Mouse (Mus musculus) retina, postnatal 7 days (tissue): ENCODE measurements around the gene Fahd1.

Experiments used
- DNase-seq: peaks from one replicate; pipeline ENCODE4 v3.0.0-alpha.2; 2012; ENCODE audit warnings: low read depth, low spot score

Fahd1 gene

DNA sequence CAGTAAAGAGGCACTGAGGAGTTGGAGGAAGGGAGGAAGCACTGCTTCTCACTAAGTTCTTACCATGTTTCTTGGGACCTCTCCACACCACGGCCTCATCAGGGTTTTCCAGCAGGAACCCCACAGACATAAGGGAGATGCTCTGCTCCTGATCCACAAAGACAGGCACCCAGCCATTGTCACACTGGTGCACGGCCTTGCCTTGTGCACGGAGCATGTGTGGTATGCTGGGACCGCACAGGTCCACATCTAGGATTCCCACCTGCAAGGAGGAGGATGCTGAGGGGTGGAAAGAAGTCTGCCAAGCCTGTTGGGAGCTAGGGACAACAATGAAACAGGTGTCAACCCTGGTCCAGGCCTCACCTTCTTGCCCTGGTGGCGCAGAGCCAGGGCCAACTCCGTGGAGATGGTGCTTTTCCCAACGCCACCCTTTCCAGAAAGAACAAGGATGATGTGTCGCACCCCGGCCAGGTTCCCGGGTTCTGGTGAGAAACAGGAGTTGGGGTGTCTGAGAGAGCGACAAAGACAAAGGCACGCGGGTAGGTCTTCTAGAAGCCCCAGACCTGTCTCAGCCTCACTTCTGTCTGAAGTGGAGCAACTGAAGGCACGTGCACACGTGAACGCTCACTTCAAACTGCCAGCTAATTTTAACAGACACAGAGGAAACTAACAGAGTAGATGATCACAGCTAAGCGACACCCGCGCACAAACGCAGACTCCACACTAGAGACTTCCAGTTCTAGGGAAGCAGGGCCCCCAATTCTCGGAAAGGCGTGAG lies 35.4 kb upstream of the Fahd1 start:
- no peak for DNase-seq

DNA sequence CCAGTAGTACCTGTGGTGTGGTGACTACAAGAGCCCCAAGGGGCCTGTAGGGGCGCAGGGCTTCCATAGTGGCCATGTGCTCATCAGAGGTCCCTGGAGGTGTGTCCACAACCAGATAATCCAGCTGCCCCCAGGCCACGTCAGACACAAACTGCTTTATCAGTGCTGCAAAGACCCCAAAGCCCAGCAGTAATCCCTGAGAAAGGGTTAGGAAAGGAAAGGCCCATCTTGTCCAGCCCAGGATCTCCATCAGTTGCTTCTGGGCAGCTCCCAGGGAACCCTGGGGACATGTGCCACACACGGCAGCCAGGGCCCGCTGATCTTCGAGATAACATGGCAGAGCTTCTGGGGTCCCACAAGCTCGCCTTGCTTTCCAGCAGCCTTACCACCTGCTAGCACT lies 34.2 kb upstream of the Fahd1 start:
- no peak for DNase-seq

DNA sequence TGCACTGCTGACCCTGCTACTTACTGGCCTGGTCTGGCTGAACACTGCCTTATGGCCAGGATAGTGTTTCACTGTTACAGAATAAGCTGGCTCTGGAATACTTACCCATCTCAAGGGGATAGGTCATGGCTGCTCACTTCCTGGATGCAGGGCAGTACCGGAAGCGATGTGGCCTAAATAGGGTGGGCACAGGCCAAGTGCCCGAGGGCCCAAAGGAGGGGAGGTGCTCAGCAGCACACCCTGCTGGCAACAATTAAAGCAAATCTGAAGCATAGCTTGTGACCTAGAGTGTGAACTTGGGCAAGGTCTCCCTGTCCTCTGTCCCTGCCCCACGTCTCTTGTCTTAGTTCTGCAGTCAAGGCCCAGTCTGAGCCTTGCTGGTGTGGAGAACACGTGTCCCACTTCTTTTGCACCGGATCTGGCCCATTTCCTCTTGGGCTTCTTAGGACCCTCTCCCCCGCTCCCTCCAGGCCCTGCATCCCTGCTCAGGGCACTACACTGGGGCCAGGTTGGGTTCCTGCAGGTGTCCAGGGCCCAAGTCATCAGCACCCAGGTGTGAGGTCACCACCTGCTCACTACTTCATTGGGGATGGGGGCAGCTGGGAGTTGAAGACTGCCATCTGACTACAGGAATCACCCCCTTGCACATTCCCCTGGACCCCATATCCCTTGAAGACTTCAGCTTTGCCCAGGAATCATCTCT lies 31.7 kb upstream of the Fahd1 start:
- DNase-seq: no peak

DNA sequence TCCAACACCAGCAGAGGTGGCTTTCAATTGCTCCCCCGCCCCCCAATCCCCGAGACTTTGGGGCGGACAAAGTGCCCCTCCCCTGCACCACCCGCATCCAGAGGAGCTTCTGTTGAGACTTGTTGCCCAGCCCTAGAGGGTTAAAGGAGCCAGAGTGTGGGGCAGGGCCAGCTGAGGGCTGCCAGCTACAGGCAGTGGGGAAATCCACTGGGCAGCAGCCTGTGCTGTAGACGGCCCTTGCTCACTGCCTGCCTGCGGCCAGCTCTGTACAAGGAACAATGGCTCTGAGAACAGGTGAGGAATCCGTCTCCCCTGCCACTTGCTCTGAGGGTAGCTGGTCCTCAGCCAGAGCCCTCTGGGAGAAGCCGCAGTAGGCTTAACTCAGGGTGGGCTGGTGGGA lies 28.4 kb upstream of the Fahd1 start:
- DNase-seq: no peak

DNA sequence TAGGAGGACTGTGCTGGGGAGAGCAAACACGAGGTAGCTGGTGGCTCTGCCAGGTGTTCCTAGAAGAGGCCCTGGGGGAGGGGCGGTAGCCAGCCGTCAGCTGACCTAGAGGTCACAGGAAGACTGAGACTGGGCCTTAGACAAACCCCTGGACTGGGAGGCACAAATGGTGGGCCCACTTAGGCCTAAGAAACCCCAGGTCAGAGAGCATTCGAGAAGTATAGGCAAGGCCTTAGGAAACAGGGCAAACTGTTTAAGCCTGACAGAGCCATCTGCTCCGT lies 27.9 kb upstream of the Fahd1 start:
- no peak for DNase-seq

DNA sequence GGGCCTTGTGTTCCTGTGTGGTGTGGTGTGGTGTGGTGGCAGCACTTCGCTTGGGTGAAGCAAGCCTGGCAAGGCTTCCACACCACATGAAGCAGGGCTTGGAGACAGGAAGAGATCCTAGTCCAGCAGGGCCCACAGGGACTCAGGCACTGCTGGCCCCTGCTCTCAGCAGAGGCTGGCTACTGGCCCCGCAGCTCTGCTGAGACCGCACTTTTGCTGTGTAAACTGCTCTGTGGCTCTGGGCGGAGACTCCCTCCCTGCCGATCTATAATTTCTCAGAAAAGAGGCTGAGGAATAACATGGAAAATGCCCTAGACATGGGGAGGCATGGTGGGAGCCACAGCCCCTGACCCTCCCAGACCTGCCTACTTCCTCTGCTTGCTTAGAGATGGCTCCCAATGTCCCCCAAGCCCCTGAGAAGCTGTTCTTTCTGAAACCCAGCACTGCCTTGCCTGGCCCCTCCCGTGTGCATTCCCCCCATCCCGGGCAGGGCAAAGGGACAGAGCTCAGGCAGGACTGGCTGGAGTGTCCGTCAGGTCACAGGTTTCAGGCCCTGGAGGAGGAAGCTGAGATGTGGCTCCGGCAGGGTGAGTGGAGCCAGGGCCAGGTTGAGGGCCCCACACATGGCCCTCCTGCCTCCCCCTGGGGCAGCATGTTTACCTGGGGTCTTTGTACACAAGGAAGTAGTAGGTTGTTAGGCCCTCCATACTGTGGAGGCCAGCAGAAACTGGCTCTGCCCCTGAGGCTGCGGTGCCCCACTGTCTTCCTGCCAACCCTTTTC lies 27.4 kb upstream of the Fahd1 start:
- DNase-seq: no peak

DNA sequence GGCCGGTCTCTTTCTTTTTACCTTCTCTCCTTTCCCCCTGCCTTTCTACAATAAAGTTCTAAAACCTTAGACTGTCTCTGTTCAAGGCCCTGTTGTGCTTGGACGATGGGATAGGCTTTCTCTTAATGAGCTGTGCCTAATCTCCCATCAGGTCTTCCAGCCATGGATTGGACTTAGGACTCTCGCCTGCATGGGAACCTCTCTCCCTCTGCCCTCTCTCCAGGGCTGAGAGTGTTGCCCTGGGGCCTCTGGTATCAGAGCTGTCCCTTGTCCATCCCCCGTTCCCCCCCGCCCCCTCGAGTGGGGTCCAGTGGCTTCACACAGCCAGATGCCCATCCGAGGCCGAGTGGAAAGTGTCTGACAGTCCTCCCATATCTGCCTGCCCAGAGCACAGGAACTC lies 24.8 kb upstream of the Fahd1 start:
- no peak for DNase-seq

DNA sequence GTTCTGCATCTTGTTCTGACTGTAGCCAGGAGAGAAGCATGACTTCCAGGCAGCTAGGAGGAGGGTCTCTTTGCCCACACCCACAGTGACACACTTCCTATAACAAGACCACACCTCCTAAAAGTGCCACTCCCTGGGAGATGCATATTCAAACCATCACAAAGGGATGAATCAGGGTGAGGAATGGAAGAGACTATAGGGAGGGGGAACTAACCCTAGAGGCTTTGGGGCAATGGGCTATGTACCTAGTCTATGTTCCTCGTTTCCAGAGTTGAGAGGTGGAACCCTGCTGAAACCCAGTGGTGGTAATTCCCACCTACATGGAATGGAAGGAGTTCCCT lies 24.2 kb upstream of the Fahd1 start:
- no peak for DNase-seq

DNA sequence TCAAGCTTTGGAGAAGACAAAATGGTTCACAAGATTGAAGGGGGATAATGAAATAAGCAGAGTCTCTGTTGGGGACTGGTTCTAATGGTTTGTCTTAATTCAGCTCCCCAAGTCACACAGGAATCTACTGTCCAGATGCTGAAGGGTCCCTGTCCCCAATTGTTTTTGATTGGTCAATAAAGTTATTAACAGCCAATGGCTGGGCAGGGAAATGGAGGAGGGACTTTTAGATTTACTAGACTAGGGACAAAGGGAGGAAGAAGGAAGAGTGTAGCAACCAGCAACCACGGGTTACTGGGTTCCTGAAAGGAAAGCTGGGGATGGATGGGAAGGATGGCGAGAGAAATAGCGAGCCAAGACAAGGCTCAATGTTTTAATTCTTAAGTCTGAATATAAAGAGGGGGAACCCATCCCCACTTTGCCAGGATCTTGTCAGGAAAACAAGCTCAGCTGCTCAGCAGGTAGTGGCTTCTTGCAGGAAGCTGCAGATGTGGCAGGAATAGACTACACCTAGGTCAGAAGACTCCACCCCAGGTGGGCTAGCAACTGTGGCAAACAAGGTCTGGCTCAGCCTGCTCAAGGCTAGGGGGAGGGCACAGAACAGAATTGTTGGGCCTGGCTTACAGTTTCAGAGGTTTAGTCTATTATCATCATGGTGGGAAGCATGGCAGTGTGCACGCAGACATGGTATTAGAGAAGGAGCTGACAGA lies 23.7 kb upstream of the Fahd1 start:
- DNase-seq: no peak

DNA sequence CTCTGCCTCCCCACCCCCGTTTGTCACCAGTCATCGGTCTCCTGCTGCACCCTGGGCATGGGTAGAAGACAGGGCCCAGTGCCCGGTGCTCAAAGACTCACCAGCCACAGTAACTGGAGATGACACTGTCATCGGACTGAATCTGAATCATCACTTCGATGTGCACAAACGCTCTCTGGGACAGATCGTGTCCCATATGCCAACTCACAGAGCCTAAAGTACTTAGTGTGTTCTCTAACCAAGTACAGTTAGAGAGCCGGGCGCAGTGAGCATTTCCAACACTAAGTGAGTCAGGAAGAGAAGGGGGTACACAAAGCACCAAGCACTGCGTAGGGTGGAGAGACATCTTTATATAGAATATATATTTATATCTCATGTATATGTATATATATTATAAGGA lies 17.8 kb upstream of the Fahd1 start:
- DNase-seq: no peak

DNA sequence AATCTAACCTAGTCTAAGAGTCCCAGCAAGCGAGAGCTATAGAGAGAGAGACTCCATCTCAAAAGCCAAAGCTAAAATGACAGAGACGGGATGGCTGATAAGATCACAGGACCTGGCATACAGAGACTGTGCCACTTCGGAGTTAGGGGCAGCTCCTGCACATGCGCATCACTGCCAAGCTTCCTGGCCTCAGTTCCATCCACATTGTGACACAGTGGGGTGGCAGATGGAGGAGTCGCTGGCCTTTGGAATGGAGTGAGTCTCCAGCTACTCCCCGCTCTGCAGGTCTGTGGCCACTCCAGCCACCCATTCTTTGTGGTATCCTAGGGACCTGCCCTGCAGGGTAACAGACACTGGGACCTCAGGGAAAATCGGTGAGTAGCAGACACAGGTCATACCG lies 15.6 kb upstream of the Fahd1 start, which contains the start of gene Igfals:
Gene Igfals, plus strand, starts transcription at position 222 of the 400 bp plus-strand sequence.
- DNase-seq: no peak

DNA sequence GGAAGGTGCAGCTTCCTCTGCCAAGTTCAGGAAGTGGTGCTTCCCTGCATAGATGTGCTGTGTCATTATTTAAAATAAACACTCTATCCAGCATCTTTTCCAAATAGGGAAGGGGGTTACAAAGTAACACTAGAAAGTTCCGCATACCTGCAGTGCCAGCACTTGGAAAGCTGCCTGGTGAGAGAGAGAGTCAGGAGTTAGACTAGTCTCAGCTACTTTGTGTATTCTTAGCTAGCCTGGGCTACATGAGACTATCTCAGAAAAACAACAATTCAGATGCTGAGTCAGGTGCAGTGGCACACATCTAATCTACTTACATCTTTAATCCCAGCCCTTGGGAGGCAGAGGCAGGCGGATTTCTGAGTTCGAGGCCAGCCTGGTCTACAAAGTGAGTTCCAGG lies 11.6 kb upstream of the Fahd1 start:
- no peak for DNase-seq

DNA sequence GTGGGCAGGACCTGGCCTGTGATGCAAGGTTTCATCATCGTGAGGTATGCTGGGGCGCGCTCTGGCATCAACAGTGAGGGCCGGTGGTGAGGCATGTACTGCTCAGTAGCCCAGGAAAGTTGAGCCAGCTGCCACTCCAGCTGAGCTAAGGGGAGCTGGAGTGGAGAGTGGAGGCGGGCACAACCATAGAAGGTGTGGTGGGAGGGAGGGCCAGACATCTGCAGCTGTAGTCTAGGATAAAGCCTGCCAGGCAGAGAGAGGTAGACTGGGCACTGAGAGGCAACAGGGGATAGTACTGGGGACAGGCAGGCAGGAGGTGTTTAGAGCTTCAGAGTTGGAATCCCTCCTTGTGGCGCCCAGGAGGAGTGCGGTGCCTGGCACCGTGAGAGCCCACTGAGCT lies 9.9 kb upstream of the Fahd1 start:
- no peak for DNase-seq

DNA sequence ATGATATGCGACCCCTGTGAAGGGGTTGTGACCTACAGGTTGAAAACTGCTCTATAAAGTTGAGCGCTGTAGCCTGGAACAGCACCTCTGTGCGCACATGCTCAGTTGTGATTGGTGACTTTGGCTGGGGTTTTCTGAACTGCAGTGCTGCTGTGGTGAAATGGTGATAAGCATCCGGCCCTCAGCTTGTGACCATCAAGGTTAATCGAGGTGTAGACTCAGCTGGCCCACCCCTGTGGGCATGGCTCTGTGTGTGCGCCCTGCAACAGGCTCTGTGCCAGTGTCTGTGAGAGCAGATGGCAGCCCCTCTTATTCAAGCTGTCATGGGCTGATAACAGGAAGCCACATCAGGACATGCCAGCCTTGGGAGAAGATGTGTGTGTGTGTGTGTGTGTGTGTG lies 8.8 kb upstream of the Fahd1 start:
- DNase-seq: no peak

DNA sequence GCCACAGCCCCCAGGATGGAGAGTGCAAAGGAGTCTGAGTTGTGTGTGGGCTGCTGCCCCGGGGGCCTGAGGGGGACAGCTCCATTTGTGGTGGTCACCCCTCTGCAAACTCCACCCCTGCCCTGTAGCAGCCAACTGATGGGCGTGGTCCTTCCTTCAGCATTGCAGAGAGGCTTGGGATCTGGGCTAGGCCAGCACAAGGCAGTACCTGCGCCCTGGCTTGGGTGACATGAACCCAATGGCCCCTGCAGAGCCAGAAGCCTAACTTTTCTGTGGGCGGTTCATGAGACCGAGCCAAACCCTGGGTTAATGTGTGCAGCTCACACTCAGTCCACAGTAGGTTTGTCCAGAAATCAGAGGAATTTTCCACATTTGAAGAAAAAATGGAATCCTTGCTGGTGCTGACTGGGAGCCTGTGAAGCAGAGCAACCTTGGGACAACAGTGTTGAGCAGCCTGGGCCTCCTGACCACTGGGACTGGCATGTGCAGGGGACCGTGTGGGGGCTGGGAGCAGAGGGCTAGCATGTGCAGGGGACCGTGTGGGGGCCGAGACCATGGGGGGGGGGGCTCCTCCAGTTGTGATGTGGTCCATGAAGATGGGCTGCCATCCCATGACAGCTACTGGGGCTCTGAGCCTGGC lies 7.8 kb upstream of the Fahd1 start:
- no peak for DNase-seq

DNA sequence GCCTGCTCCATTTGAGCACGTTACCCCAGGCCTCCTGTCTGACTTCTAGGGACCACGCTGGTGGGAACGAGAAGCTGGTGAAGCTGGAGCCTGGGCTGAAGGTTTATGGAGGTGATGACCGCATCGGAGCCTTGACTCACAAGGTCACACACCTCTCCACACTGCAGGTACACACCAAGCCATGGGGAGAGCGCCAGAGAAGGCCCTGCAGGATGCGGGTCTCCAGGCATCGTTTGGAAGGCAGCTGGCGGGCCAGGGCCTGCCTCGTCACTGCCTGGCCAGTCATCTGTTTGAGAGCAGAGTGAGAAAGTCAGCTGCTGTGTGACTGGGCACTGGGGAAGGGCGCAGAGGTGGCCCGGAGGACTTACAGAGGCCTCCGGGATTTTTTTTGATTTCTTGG lies 6.4 kb upstream of the Fahd1 start:
- no peak for DNase-seq

DNA sequence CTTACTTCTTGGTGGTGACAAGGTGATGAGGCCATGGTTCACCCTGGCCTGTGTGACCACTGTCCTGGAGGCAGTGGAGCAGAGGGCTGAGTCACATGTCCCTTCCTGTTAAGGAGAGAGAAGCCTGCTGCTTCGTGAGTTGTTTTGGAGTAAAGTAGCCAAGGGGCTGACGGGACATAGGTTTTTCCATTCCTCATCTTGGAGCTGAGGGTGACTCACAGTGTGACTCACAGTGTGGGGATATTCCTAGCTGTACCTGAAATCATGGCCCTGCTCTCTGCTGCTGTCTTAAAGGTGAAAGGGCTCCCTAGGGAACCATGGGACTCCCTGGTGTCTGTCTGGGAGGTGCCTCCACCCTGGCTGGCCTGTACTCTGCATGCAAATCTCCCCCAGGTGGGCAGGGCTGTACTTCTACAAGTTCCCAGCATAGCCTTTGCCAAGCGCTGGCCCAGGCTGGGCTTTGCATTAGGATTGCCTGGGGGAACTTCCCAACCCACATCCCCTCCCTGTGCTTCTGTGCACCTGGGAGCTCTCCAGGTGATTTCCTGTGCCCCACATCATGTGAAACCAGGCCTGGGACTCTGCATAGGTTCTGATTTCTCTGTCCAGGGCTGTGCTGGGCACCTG lies 5.8 kb upstream of the Fahd1 start:
- DNase-seq: no peak

DNA sequence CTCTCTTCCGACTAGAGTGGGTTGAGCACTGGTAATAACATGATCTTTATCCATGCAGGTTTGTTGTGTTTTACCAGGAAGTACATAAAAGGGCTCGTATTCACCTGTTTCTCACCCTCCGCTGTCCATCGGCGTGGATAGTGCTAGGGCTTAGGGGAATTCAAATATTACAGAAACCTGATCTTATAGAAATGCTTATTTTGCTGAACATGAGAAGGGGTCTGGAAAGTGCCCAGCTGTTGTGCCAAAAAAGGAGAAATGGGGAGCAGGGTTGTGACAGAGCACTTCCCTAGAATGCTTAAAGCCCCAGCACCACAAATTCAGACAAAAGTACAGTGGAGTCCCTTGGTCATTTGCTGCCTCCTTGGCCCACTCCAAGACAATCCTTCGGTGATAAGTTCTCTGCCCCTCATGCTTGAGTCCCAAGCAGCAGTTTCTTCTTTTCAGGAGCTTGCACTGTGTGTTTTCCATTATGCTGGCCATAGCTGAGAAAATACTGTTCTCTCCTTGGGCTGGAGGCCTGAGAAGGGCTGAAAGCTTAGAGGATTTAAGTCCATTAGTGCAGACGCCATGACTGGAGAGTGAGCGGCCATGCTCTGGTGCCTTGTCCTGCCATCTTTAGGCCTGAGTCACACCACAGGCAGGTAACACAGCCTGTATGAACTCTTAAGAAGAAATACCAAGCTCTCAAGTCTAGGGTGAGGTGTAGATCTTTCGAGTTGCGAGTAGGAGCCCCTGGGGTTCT lies 1.4 kb upstream of the Fahd1 start:
- DNase-seq: no peak

DNA sequence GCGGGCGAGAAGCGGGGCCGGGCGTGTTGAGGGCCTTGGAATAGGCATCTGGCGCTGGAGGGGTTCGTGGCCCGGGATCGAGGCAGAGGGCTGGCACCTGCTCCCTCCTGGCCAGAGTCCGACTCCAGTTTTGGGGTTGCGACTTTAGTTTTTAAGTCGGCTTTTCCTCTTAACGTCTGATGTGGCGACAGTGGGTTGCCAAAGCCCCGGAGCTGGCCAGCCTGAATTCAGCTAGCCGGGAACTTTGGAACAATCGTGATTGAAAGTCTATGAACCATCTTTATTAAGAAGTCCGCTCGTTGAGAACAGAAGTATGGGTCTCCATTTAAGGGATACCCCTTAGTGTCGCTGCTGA lies 586 bp upstream of the Fahd1 start:
- no peak for DNase-seq

DNA sequence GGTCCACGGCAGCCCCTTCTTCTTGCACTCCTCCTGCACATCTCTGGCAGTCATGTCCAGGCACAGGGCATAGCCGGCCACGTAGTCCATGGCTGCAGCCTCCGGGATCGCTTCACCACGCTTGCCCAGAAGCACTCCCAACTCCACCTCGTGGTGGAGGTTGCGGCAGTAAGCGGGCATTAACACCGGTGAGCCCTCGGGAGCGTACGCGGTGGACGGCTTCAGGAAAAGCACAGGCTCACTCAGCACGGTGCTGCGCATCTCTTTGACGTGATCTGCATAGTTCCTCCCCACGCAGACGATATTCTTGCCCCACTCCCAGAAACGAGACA lies 465 bp downstream of the Fahd1 start:
- DNase-seq: no peak

DNA sequence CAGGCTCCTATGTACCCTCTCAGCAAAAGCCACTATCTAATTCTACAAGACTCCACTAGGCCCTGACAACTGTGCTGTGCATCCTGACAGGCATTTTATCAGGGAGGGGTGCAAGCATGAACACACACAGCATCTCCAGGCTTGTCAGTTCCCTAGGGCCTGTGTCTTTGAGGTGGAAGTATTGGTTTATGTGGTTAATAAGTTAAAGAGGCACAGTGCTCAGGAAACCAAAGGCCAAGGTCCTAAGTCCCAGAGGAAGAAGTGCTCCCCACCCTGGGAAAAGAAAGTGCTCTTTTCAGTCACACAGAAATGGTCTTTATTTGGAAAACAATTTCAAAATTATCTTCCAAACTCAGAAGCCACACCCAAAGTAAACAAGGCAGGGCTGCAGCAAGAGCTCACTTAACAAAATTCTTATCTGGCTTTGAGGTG lies 1.5 kb downstream of the Fahd1 start:
- no peak for DNase-seq
